Mouse (Mus musculus) testis, adult 2 months (tissue): ENCODE measurements around the gene Serpind1.

ENCODE experiments used
- CTCF ChIP-seq: fragments of 200-500 bp; IDR thresholded peaks from 2 replicates; pipeline ENCODE4 v1.5.1; 2012; ENCODE audit warnings: low read depth, mild to moderate bottlenecking, inconsistent platforms, low read length, moderate library complexity; ENCODE audit not compliant: control insufficient read depth, insufficient read depth, insufficient replicate concordance
- POLR2A ChIP-seq: fragments of 200-500 bp; IDR thresholded peaks from 2 replicates; pipeline ENCODE4 v1.6.1; 2012; ENCODE audit warnings: low read depth, mild to moderate bottlenecking, inconsistent platforms, low read length, moderate library complexity; ENCODE audit not compliant: control insufficient read depth

- TF ChIP-seq POLR2A, result no peak
- no peak for TF ChIP-seq CTCF
These were observed 10.7 kb downstream of the Serpind1 start for GRCm38 (mm10) chr16:17341847-17342246.
